Mouse (Mus musculus): ENCODE results near the gene Zfp385c. TPM values are rescaled to one million over a fixed set of nuclear protein-coding genes. Genes with fewer than 3 reads are reported as not detected.
"Not testable (repeated sequence)": the region's sequence is repeated elsewhere in the genome, so short reads cannot be mapped to it uniquely, and the experiment has no call there.

Zfp385c gene
- polyA plus RNA-seq, 1 experiment from 2014 or later = 0.31 TPM

GRCm38 (mm10) chr11:100617480-100617879 lies 74.8 kb downstream of the Zfp385c start:
- no peak for ATAC-seq
- Histone ChIP-seq H3K4me3 (ENCODE audit: low read length) (peak overlapping the region; percentile 94; the same call in 1 of the 2 replicates), H3K27me3 (replicated peaks; ENCODE audit: control insufficient read depth, insufficient read depth, low read length) (no peaks in the 10 kb centered on the region), H3K9ac (ENCODE audit: low read depth, low read length) (no peak overlapping the region), H3K36me3 (ENCODE audit: control insufficient read depth, insufficient read depth, low read length) (no peaks in the 10 kb centered on the region), H3K4me1 (ENCODE audit: control insufficient read depth, insufficient read depth, low read length) (peaks cover 16% of the 10 kb centered on the region), H3K27ac (ENCODE audit: low read length) (no peak overlapping the region), H3K9me3 (ENCODE audit: control insufficient read depth, low read length) (no peaks in the 10 kb centered on the region), H3K4me2 (ENCODE audit: low read depth, low read length) (peak overlapping the region; percentile 68; the same call in 1 of the 2 replicates)
- 71% methylated on average over 4 of the region's 4 CpGs for WGBS

GRCm38 (mm10) chr11:100616836-100617235 lies 75.4 kb downstream of the Zfp385c start:
- H3K9me3 ChIP-seq (ENCODE audit: control insufficient read depth, low read length); ATAC-seq; H3K4me2 ChIP-seq (ENCODE audit: low read depth, low read length); H3K36me3 ChIP-seq (ENCODE audit: control insufficient read depth, insufficient read depth, low read length); H3K27ac ChIP-seq (ENCODE audit: low read length); H3K4me3 ChIP-seq (ENCODE audit: low read length); H3K27me3 ChIP-seq (replicated peaks; ENCODE audit: control insufficient read depth, insufficient read depth, low read length); H3K9ac ChIP-seq (ENCODE audit: low read depth, low read length): not testable (repeated sequence)
- WGBS = 89% methylated on average over 7 of the region's 7 CpGs
- H3K4me1 ChIP-seq (ENCODE audit: control insufficient read depth, insufficient read depth, low read length) = peaks cover 16% of the 10 kb centered on the region

GRCm38 (mm10) chr11:100616332-100616731 lies 75.9 kb downstream of the Zfp385c start:
- Histone ChIP-seq H3K36me3 (ENCODE audit: control insufficient read depth, insufficient read depth, low read length) (no peaks in the 10 kb centered on the region), H3K4me1 (ENCODE audit: control insufficient read depth, insufficient read depth, low read length) (peaks cover 19% of the 10 kb centered on the region)

GRCm38 (mm10) chr11:100613241-100613640 lies 79.0 kb downstream of the Zfp385c start:
- H3K4me2 ChIP-seq (ENCODE audit: low read depth, low read length) = no peak overlapping the region
- H3K27ac ChIP-seq (ENCODE audit: low read length) = no peak overlapping the region
- no peak overlapping the region for H3K9ac ChIP-seq (ENCODE audit: low read depth, low read length)
- no peaks in the 10 kb centered on the region for H3K9me3 ChIP-seq (ENCODE audit: control insufficient read depth, low read length)
- 80% methylated on average over 3 of the region's 3 CpGs for WGBS
- H3K36me3 ChIP-seq (ENCODE audit: control insufficient read depth, insufficient read depth, low read length) = no peaks in the 10 kb centered on the region
- H3K27me3 ChIP-seq (replicated peaks; ENCODE audit: control insufficient read depth, insufficient read depth, low read length) = no peaks in the 10 kb centered on the region
- no peak overlapping the region for H3K4me3 ChIP-seq (ENCODE audit: low read length)
- ATAC-seq = no peak
- peaks cover 13% of the 10 kb centered on the region for H3K4me1 ChIP-seq (ENCODE audit: control insufficient read depth, insufficient read depth, low read length)

More at GRCm38 (mm10) chr11:100616332-100616731, 75.9 kb downstream of the Zfp385c start:
- H3K9ac ChIP-seq (ENCODE audit: low read depth, low read length) = no peak overlapping the region
- no peaks in the 10 kb centered on the region for H3K9me3 ChIP-seq (ENCODE audit: control insufficient read depth, low read length)
- no peak overlapping the region for H3K4me2 ChIP-seq (ENCODE audit: low read depth, low read length)
- H3K27me3 ChIP-seq (replicated peaks; ENCODE audit: control insufficient read depth, insufficient read depth, low read length) = no peaks in the 10 kb centered on the region
- WGBS = 90% methylated on average over 5 of the region's 5 CpGs
- H3K27ac ChIP-seq (ENCODE audit: low read length) = no peak overlapping the region
- ATAC-seq = no peak
- H3K4me3 ChIP-seq (ENCODE audit: low read length) = no peak overlapping the region

GRCm38 (mm10) chr11:100611627-100612026 lies 80.6 kb downstream of the Zfp385c start:
- ATAC-seq = no peak
- Histone ChIP-seq H3K27me3 (replicated peaks; ENCODE audit: control insufficient read depth, insufficient read depth, low read length) (no peaks in the 10 kb centered on the region), H3K4me3 (ENCODE audit: low read length) (no peak overlapping the region), H3K9ac (ENCODE audit: low read depth, low read length) (no peak overlapping the region), H3K4me2 (ENCODE audit: low read depth, low read length) (no peak overlapping the region), H3K9me3 (ENCODE audit: control insufficient read depth, low read length) (no peaks in the 10 kb centered on the region), H3K36me3 (ENCODE audit: control insufficient read depth, insufficient read depth, low read length) (no peaks in the 10 kb centered on the region), H3K4me1 (ENCODE audit: control insufficient read depth, insufficient read depth, low read length) (peaks cover 5% of the 10 kb centered on the region; the same call in 1 of the 2 replicates), H3K27ac (ENCODE audit: low read length) (no peak overlapping the region)
- WGBS = 89% methylated on average over 6 of the region's 6 CpGs

GRCm38 (mm10) chr11:100609997-100610680 lies 82.1 kb downstream of the Zfp385c start:
- Histone ChIP-seq H3K36me3 (ENCODE audit: control insufficient read depth, insufficient read depth, low read length) (no peaks in the 10 kb centered on the region), H3K4me1 (ENCODE audit: control insufficient read depth, insufficient read depth, low read length) (peaks cover 5% of the 10 kb centered on the region; the same call in 1 of the 2 replicates), H3K4me2 (ENCODE audit: low read depth, low read length) (no peak overlapping the region), H3K9me3 (ENCODE audit: control insufficient read depth, low read length) (no peaks in the 10 kb centered on the region), H3K27ac (ENCODE audit: low read length) (no peak overlapping the region), H3K4me3 (ENCODE audit: low read length) (no peak overlapping the region), H3K27me3 (replicated peaks; ENCODE audit: control insufficient read depth, insufficient read depth, low read length) (no peaks in the 10 kb centered on the region), H3K9ac (ENCODE audit: low read depth, low read length) (no peak overlapping the region)
- ATAC-seq = no peak
- WGBS = 74% methylated on average over 9 of the region's 9 CpGs

- Histone ChIP-seq H3K27me3 (replicated peaks; ENCODE audit: control insufficient read depth, insufficient read depth, low read length) (no peaks in the 10 kb centered on the region), H3K4me3 (ENCODE audit: low read length) (no peak overlapping the region), H3K36me3 (ENCODE audit: control insufficient read depth, insufficient read depth, low read length) (no peaks in the 10 kb centered on the region), H3K9ac (ENCODE audit: low read depth, low read length) (no peak overlapping the region), H3K9me3 (ENCODE audit: control insufficient read depth, low read length) (no peaks in the 10 kb centered on the region), H3K4me1 (ENCODE audit: control insufficient read depth, insufficient read depth, low read length) (peaks cover 6% of the 10 kb centered on the region; the same call in 1 of the 2 replicates), H3K4me2 (ENCODE audit: low read depth, low read length) (no peak overlapping the region), H3K27ac (ENCODE audit: low read length) (no peak overlapping the region)
- no peak for ATAC-seq
- WGBS = 77% methylated on average over 5 of the region's 5 CpGs
These were observed 82.8 kb downstream of the Zfp385c start for GRCm38 (mm10) chr11:100609355-100609996.

GRCm38 (mm10) chr11:100608796-100609195 lies 83.5 kb downstream of the Zfp385c start:
- no peaks in the 10 kb centered on the region for H3K36me3 ChIP-seq (ENCODE audit: control insufficient read depth, insufficient read depth, low read length)
- no peak overlapping the region for H3K27ac ChIP-seq (ENCODE audit: low read length)
- H3K9ac ChIP-seq (ENCODE audit: low read depth, low read length) = no peak overlapping the region
- no peaks in the 10 kb centered on the region for H3K9me3 ChIP-seq (ENCODE audit: control insufficient read depth, low read length)
- no peak overlapping the region for H3K4me2 ChIP-seq (ENCODE audit: low read depth, low read length)
- peaks cover 10% of the 10 kb centered on the region; the same call in 1 of the 2 replicates for H3K4me1 ChIP-seq (ENCODE audit: control insufficient read depth, insufficient read depth, low read length)
- WGBS = 72% methylated on average over 4 of the region's 4 CpGs
- H3K4me3 ChIP-seq (ENCODE audit: low read length) = no peak overlapping the region
- no peaks in the 10 kb centered on the region for H3K27me3 ChIP-seq (replicated peaks; ENCODE audit: control insufficient read depth, insufficient read depth, low read length)
- ATAC-seq = no peak

GRCm38 (mm10) chr11:100607121-100607520 lies 85.1 kb downstream of the Zfp385c start:
- 93% methylated on average over 6 of the region's 6 CpGs for WGBS
- H3K9me3 ChIP-seq (ENCODE audit: control insufficient read depth, low read length) = no peaks in the 10 kb centered on the region
- H3K4me3 ChIP-seq (ENCODE audit: low read length) = no peak overlapping the region
- H3K9ac ChIP-seq (ENCODE audit: low read depth, low read length) = no peak overlapping the region
- H3K36me3 ChIP-seq (ENCODE audit: control insufficient read depth, insufficient read depth, low read length) = no peaks in the 10 kb centered on the region
- H3K4me1 ChIP-seq (ENCODE audit: control insufficient read depth, insufficient read depth, low read length) = peaks cover 13% of the 10 kb centered on the region; the same call in 1 of the 2 replicates
- no peak for ATAC-seq
- H3K27ac ChIP-seq (ENCODE audit: low read length) = no peak overlapping the region
- H3K27me3 ChIP-seq (replicated peaks; ENCODE audit: control insufficient read depth, insufficient read depth, low read length) = no peaks in the 10 kb centered on the region
- H3K4me2 ChIP-seq (ENCODE audit: low read depth, low read length) = no peak overlapping the region
